10 mouse cellular contexts compared by ENCODE assay signal in genomic region chr15:78845867-78846266, GRCm38 (mm10). TPM values are rescaled to one million over a fixed set of nuclear protein-coding genes. Genes with fewer than 3 reads are reported as not detected.
A peak's percentile ranks its signal among the peaks of the same experiment; 100 is the strongest.
DNase-seq lines count a peak whose midpoint lies in the region; ATAC-seq lines count a peak whose summit lies in the region.
"Had no signal": no experiment of that assay in that cellular context is flagged by ENCODE, and none has a peak within 500 bp of the region (broad histone marks: within the 10 kb centered on the region; RNA-seq: fewer than 3 reads in every experiment).

No protein-coding gene starts in this region.

- H3K9ac ChIP-seq in hindbrain, embryonic 12.5 days = no peak overlapping the region; the same call in 1 of the 2 replicates
- H3K9ac ChIP-seq in hindbrain, embryonic 14.5 days = no peak overlapping the region
- H3K9ac ChIP-seq in intestine, embryonic 14.5 days (ENCODE audit: low read length) = no peak overlapping the region; the same call in 1 of the 2 replicates
- H3K9ac ChIP-seq in lung, embryonic 15.5 days = peak overlapping the region; percentile 38

- no peaks in the 10 kb centered on the region for H3K9me3 ChIP-seq in hindbrain, embryonic 12.5 days (replicated peaks)
- H3K9me3 ChIP-seq in hindbrain, embryonic 14.5 days (ENCODE audit: control insufficient read depth, low read length) = no peaks in the 10 kb centered on the region
- no peaks in the 10 kb centered on the region for H3K9me3 ChIP-seq in intestine, embryonic 14.5 days (ENCODE audit: control insufficient read depth, low read length)
- H3K9me3 ChIP-seq in lung, embryonic 15.5 days = no peaks in the 10 kb centered on the region

- peaks cover 38% of the 10 kb centered on the region for H3K27me3 ChIP-seq in hindbrain, embryonic 12.5 days
- H3K27me3 ChIP-seq in hindbrain, embryonic 14.5 days (ENCODE audit: control insufficient read depth, insufficient read depth, low read length) = peaks cover 31% of the 10 kb centered on the region
- H3K27me3 ChIP-seq in intestine, embryonic 14.5 days (replicated peaks; ENCODE audit: control insufficient read depth, insufficient read depth, low read length) = no peaks in the 10 kb centered on the region
- no peaks in the 10 kb centered on the region for H3K27me3 ChIP-seq in lung, embryonic 15.5 days

- no peak for ATAC-seq in hindbrain, embryonic 12.5 days (ENCODE audit: low FRiP score)
- ATAC-seq in hindbrain, embryonic 14.5 days (ENCODE audit: low FRiP score) = no peak
- ATAC-seq in intestine, embryonic 14.5 days (replicated peaks; ENCODE audit: low FRiP score, low TSS enrichment, low read depth) = no peak
- no peak for ATAC-seq in lung, embryonic 15.5 days (ENCODE audit: borderline replicate concordance, extremely low read depth, low FRiP score, low TSS enrichment)

- peaks cover 53% of the 10 kb centered on the region for H3K4me1 ChIP-seq in hindbrain, embryonic 12.5 days
- peaks cover 11% of the 10 kb centered on the region; the same call in 1 of the 2 replicates for H3K4me1 ChIP-seq in hindbrain, embryonic 14.5 days (replicated peaks; ENCODE audit: control insufficient read depth, insufficient read depth, low read length)
- H3K4me1 ChIP-seq in intestine, embryonic 14.5 days (replicated peaks; ENCODE audit: control insufficient read depth, insufficient read depth, low read length) = peaks cover 29% of the 10 kb centered on the region
- peaks cover 87% of the 10 kb centered on the region for H3K4me1 ChIP-seq in lung, embryonic 15.5 days

- no peaks in the 10 kb centered on the region for H3K36me3 ChIP-seq in hindbrain, embryonic 12.5 days
- no peaks in the 10 kb centered on the region for H3K36me3 ChIP-seq in hindbrain, embryonic 14.5 days (replicated peaks; ENCODE audit: control insufficient read depth, insufficient read depth)
- peaks cover 21% of the 10 kb centered on the region for H3K36me3 ChIP-seq in intestine, embryonic 14.5 days (ENCODE audit: control insufficient read depth, insufficient read depth, low read length)
- H3K36me3 ChIP-seq in lung, embryonic 15.5 days = peaks cover 36% of the 10 kb centered on the region

- H3K4me2 ChIP-seq in hindbrain, embryonic 12.5 days (replicated peaks) = no peak overlapping the region
- no peak overlapping the region for H3K4me2 ChIP-seq in hindbrain, embryonic 14.5 days (replicated peaks)
- H3K4me2 ChIP-seq in intestine, embryonic 14.5 days (ENCODE audit: low read length) = peak overlapping the region; percentile 73
- H3K4me2 ChIP-seq in lung, embryonic 15.5 days = peak overlapping the region; percentile 75

- H3K27ac ChIP-seq in hindbrain, embryonic 12.5 days = peak overlapping the region; percentile 35; the same call in 1 of the 2 replicates
- no peak overlapping the region for H3K27ac ChIP-seq in hindbrain, embryonic 14.5 days
- peak overlapping the region; percentile 95 for H3K27ac ChIP-seq in intestine, embryonic 14.5 days (ENCODE audit: low read depth)
- H3K27ac ChIP-seq in lung, embryonic 15.5 days = peak overlapping the region; percentile 98

- intact Hi-C loops in left cerebral cortex, postnatal 4 days (cut with DNase I) = no loop called here

- no peak for DNase-seq in hindbrain, embryonic 14.5 days (ENCODE audit: low spot score)
- DNase-seq in adrenal gland, postnatal 25 days = peak; percentile 46
- DNase-seq in intestine, embryonic 14.5 days (ENCODE audit: low spot score) = no peak
- no peak for DNase-seq in left cerebral cortex, postnatal 4 days
- no peak for DNase-seq in thymus, postnatal 14 days
- no peak for DNase-seq in cerebellum, adult 8-10 months
- DNase-seq: cerebellum, adult 18-20 months; thymus, adult 18-20 months had no signal

- WGBS in hindbrain, embryonic 12.5 days = 69% methylated on average over 8 of the region's 8 CpGs
- 77% methylated on average over 8 of the region's 8 CpGs for WGBS in hindbrain, embryonic 14.5 days
- WGBS in intestine, embryonic 14.5 days = 69% methylated on average over 8 of the region's 8 CpGs
- WGBS in lung, embryonic 15.5 days = 47% methylated on average over 8 of the region's 8 CpGs

- no peak overlapping the region for H3K4me3 ChIP-seq in hindbrain, embryonic 12.5 days
- no peak overlapping the region for H3K4me3 ChIP-seq in hindbrain, embryonic 14.5 days (replicated peaks; ENCODE audit: low read length)
- no peak overlapping the region for H3K4me3 ChIP-seq in intestine, embryonic 14.5 days (ENCODE audit: low read depth, low read length)
- H3K4me3 ChIP-seq in lung, embryonic 15.5 days = peak overlapping the region; percentile 66

RNA-seq across cellular contexts. Expression of gene Cdc42ep1, which starts 3.4 kb away (rescaled TPM):
- 15.1 and 15.6 TPM in 2 replicates for polyA plus RNA-seq in hindbrain, embryonic 12.5 days (2016; fragmentation: Nextera tagmentation; extraction: Ambion mirVana)
- polyA plus RNA-seq in hindbrain, embryonic 14.5 days (2014; fragmentation: Nextera tagmentation; extraction: Ambion mirVana) = 10.7 and 11.2 TPM in 2 replicates
- total RNA-seq in adrenal gland, postnatal 25 days (2021) = 38.8 and 43.4 TPM in 2 replicates
- polyA plus RNA-seq in intestine, embryonic 14.5 days (2014; fragmentation: Nextera tagmentation; extraction: Ambion mirVana) = 44.9 and 45.7 TPM in 2 replicates
- 105 and 109 TPM in 2 replicates for polyA plus RNA-seq in lung, embryonic 15.5 days (2015; fragmentation: Nextera tagmentation; extraction: Ambion mirVana)
- total RNA-seq in left cerebral cortex, postnatal 4 days (2021) = 1 to 10 TPM; 8.3 to 9.1 TPM

RNA-seq across cellular contexts. Expression of gene Lgals2, which starts 9.5 kb away (rescaled TPM):
- polyA plus RNA-seq in hindbrain, embryonic 12.5 days (2016; fragmentation: Nextera tagmentation; extraction: Ambion mirVana) = not detected in 2 replicates
- not detected in 2 replicates for polyA plus RNA-seq in hindbrain, embryonic 14.5 days (2014; fragmentation: Nextera tagmentation; extraction: Ambion mirVana)
- not detected in 2 replicates for total RNA-seq in adrenal gland, postnatal 25 days (2021)
- 776 and 848 TPM in 2 replicates for polyA plus RNA-seq in intestine, embryonic 14.5 days (2014; fragmentation: Nextera tagmentation; extraction: Ambion mirVana)
- 0.69 and 0.72 TPM in 2 replicates for polyA plus RNA-seq in lung, embryonic 15.5 days (2015; fragmentation: Nextera tagmentation; extraction: Ambion mirVana)
- not detected for total RNA-seq in left cerebral cortex, postnatal 4 days (2021)

RNA-seq across cellular contexts. Expression of gene Gga1, which starts 31.1 kb away (rescaled TPM):
- polyA plus RNA-seq in hindbrain, embryonic 12.5 days (2016; fragmentation: Nextera tagmentation; extraction: Ambion mirVana) = 54.3 and 58.7 TPM in 2 replicates
- polyA plus RNA-seq in hindbrain, embryonic 14.5 days (2014; fragmentation: Nextera tagmentation; extraction: Ambion mirVana) = 40.1 and 43.0 TPM in 2 replicates
- total RNA-seq in adrenal gland, postnatal 25 days (2021) = 58.1 and 61.5 TPM in 2 replicates
- 38.1 and 44.4 TPM in 2 replicates for polyA plus RNA-seq in intestine, embryonic 14.5 days (2014; fragmentation: Nextera tagmentation; extraction: Ambion mirVana)
- 54.0 and 56.2 TPM in 2 replicates for polyA plus RNA-seq in lung, embryonic 15.5 days (2015; fragmentation: Nextera tagmentation; extraction: Ambion mirVana)
- total RNA-seq in left cerebral cortex, postnatal 4 days (2021) = 10 to 100 TPM; 59.3 to 65.6 TPM

RNA-seq across cellular contexts. Expression of gene Card10, which starts 43.0 kb away (rescaled TPM):
- polyA plus RNA-seq in hindbrain, embryonic 12.5 days (2016; fragmentation: Nextera tagmentation; extraction: Ambion mirVana) = 2.7 and 2.9 TPM in 2 replicates
- 2.5 and 2.6 TPM in 2 replicates for polyA plus RNA-seq in hindbrain, embryonic 14.5 days (2014; fragmentation: Nextera tagmentation; extraction: Ambion mirVana)
- 6.5 and 7.0 TPM in 2 replicates for total RNA-seq in adrenal gland, postnatal 25 days (2021)
- 7.3 and 8.6 TPM in 2 replicates for polyA plus RNA-seq in intestine, embryonic 14.5 days (2014; fragmentation: Nextera tagmentation; extraction: Ambion mirVana)
- 7.1 and 7.6 TPM in 2 replicates for polyA plus RNA-seq in lung, embryonic 15.5 days (2015; fragmentation: Nextera tagmentation; extraction: Ambion mirVana)
- 1 to 10 TPM; 5.2 to 5.4 TPM for total RNA-seq in left cerebral cortex, postnatal 4 days (2021)

RNA-seq across cellular contexts. Expression of gene Gm49510, which starts 53.6 kb away (rescaled TPM):
- polyA plus RNA-seq in hindbrain, embryonic 12.5 days (2016; fragmentation: Nextera tagmentation; extraction: Ambion mirVana) = 0.22 and 0.61 TPM in 2 replicates
- 0.16 TPM in 1 of 2 replicates, not detected in the other for polyA plus RNA-seq in hindbrain, embryonic 14.5 days (2014; fragmentation: Nextera tagmentation; extraction: Ambion mirVana)
- not detected in 2 replicates for total RNA-seq in adrenal gland, postnatal 25 days (2021)
- polyA plus RNA-seq in intestine, embryonic 14.5 days (2014; fragmentation: Nextera tagmentation; extraction: Ambion mirVana) = 0.62 and 0.86 TPM in 2 replicates
- polyA plus RNA-seq in lung, embryonic 15.5 days (2015; fragmentation: Nextera tagmentation; extraction: Ambion mirVana) = 0.18 and 0.60 TPM in 2 replicates
- total RNA-seq in left cerebral cortex, postnatal 4 days (2021) = not detected

Comparison
In these comparisons a context has a peak if more than half of its experiments do, and no peak if none do; other contexts are left out.
1. H3K4me2 ChIP-seq: peak in intestine, embryonic 14.5 days (single experiment) and lung, embryonic 15.5 days (single experiment); none in hindbrain, embryonic 12.5 days (single experiment) and hindbrain, embryonic 14.5 days (single experiment).
2. RNA of gene Lgals2, which starts 9.5 kb away (polyA plus RNA-seq): 776 to 848 TPM in intestine, embryonic 14.5 days; 0.69 to 0.72 TPM in lung, embryonic 15.5 days, not detected in hindbrain, embryonic 12.5 days and not detected in hindbrain, embryonic 14.5 days; every median in the first group is over 100 times any median in the second.